8 mouse cellular contexts compared by ENCODE assay signal in genomic region chr15:100551326-100552307, GRCm38 (mm10). TPM values are rescaled to one million over a fixed set of nuclear protein-coding genes. Genes with fewer than 3 reads are reported as not detected.
DNase-seq lines count a peak whose midpoint lies in the region; ATAC-seq lines count a peak whose summit lies in the region.

Gene Tfcp2 (minus strand): TSS chr15:100552008.

- DNase-seq in adrenal gland, adult (ENCODE audit: inconsistent age in 2 of 2, low spot score in 1 of 2) = peak; percentile 99 to 100
- peak; percentile 99 for DNase-seq in embryo, embryonic 10.5 days (ENCODE audit: low spot score)
- peak; percentile 98 for DNase-seq in gastrocnemius, postnatal 14 days
- peak; percentile 99 for DNase-seq in left cerebral cortex, postnatal 10 days (ENCODE audit: extremely low spot score in 1 of 2, low spot score in 2 of 2)
- DNase-seq in right cerebral cortex, postnatal 25 days = peak; percentile 98
- DNase-seq in urinary bladder, postnatal 4 days (ENCODE audit: low spot score in 2 of 2) = peak; percentile 98

- intact Hi-C loops in gastrocnemius, postnatal 14 days (cut with DNase I; ENCODE audit: low total_unique reads) = loop anchor here (5.0 kb wide), 1 partner anchor 51 kb away; no protein-coding TSS in a partner anchor
- intact Hi-C loops in left cerebral cortex, postnatal 10 days (cut with DNase I) = loop anchor here (5.0 kb wide), 2 partner anchors 46 to 61 kb away; partner anchors contain the start of gene Pou6f1

- peak; percentile 100 for ATAC-seq in inflammation-experienced regulatory T-cells, adult 6 months
- peak; percentile 98 for ATAC-seq in megakaryocyte-erythroid progenitor cell, adult 5-6 weeks (replicated peaks; ENCODE audit: low FRiP score, low TSS enrichment, poor library complexity, severe bottlenecking)

RNA-seq across cellular contexts. Expression of gene Tfcp2, which starts in this region (rescaled TPM):
- 10 to 100 TPM in 1 of 2 experiments, 1 to 10 TPM in 1; 9.6 to 11.6 TPM for total RNA-seq in gastrocnemius, postnatal 14 days (2021)
- 1 to 10 TPM; 3.7 to 8.4 (median 5.6) TPM for polyA plus RNA-seq in inflammation-experienced regulatory T-cells, adult 6 months (2017; shearing (Covaris generic))
- 10 to 100 TPM; 31.0 to 31.5 TPM for total RNA-seq in left cerebral cortex, postnatal 10 days (2021)
- 14.0 and 21.7 TPM in 2 replicates for total RNA-seq in megakaryocyte-erythroid progenitor cell, adult 5-6 weeks (2014; fragmentation: Nextera tagmentation)
- total RNA-seq in megakaryocyte-erythroid progenitor cell, adult 5-6 weeks (2017) = 18.5 and 33.1 TPM in 2 replicates

Comparison
In these comparisons a context has a peak if more than half of its experiments do, and no peak if none do; other contexts are left out.
1. Peak in every context shown above with its lines: DNase-seq and ATAC-seq.